Mouse (Mus musculus): ENCODE results near the gene Zcchc7.

- TF ChIP-seq CTCF (IDR thresholded peaks at IDR 0.05; ENCODE audit: extremely low read depth, insufficient read length, insufficient replicate concordance, low read depth, low read length): no peak
- no peak for TF ChIP-seq POLR2A (IDR thresholded peaks at IDR 0.05; ENCODE audit: low read depth, low read length)
These were observed 43.5 kb upstream of the Zcchc7 start for GRCm38 (mm10) chr4:44712051-44712700.

Measured in small intestine, adult 2 months (tissue).